Mouse (Mus musculus) G1E-ER4 (cell line): ENCODE results near the gene Mknk1. TPM values are rescaled to one million over a fixed set of nuclear protein-coding genes. Genes with fewer than 3 reads are reported as not detected.
A peak's percentile ranks its signal among the peaks of the same experiment; 100 is the strongest.

Experiments
- GATA1 ChIP-seq: IDR thresholded peaks from one replicate; pipeline ENCODE4 v1.8.0; 2012; ENCODE audit warnings: low read length, inconsistent platforms
- polyA plus RNA-seq: library from polyadenylated mRNA; stranded (reverse); fragments of >175 nt; gene quantifications from 2 replicates; pipeline ENCODE4 v1.2.3, GENCODE M21; 2012

Gene Mknk1
- 35.7 and 36.6 TPM in 2 replicates for polyA plus RNA-seq

DNA sequence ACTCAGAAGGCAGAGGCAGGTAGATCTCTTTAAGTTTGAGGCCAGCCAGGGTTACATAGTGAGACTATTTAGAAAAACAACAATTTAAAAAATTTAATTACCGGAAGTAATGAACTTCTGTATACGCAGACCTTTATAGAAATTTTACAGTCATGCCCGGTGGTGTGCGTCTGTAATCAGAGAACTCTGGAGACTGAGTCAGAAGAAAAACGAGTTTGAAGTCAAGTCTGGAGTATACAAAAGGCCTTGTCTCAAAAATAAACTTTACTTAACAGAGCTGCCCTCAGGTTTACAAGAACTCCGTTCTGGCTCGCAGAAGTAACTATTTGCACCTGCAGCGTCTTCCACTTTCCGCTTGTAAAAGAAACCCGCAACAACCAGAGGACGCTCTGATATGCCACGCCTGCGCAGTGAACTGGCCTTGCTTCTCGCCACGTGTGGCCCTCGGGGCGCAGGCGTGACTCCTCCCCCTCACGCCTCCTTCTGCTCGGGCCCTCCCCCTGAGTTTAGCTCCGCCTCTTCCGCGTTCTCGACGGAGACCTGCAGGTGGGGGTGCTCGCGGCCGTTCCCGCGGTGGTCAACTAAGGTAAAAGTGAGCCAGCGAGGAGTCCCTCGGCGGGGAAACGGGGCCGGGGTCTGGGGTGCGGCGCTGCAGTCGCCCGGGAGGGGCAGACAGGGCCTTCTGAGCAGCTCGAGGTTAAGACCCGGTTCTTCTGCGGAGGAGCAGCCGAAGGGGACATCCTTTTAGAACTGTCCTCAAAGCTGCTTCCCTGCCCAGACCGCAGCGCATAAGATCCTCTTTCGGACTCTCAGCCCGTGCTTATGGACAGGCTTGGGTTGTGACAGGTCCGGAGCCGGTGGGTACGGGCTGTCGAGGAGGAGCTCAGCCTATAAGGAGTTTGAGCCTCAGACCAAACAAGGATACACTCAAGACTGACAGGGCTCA is at the start of gene Mknk1:
Mknk1 (plus strand) TSS at position 503 of the 946 bp plus-strand sequence.
- TF ChIP-seq GATA1, result no peak

GRCm38 (mm10) chr4:115790864-115791263 is 48.1 kb upstream of the Mknk1 start:
- no peak for TF ChIP-seq GATA1

GRCm38 (mm10) chr4:115795360-115795759 is 43.6 kb upstream of the Mknk1 start:
- no peak for TF ChIP-seq GATA1

DNA sequence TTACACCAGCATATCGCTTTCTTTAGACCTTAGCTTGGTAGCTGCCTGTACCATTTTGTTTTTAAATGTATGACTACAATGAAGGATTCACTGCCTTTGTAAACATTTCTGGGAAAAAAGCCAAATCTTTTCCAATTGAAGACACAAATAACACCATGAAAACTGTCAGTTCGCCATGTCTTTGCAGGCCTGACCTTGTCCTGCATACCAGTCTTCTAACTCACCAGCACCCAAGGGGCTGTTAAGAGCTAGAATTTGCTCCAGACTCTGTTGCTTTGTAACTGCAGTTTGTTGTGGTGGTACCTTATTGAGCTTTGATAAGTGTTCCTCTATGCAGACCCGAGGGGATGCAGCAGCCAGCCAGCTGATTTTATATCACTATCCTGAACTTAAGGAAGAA is 39.0 kb upstream of the Mknk1 start:
- TF ChIP-seq GATA1, result no peak

GRCm38 (mm10) chr4:115812326-115812725 is 26.7 kb upstream of the Mknk1 start:
- no peak for TF ChIP-seq GATA1

- no peak for TF ChIP-seq GATA1
Observed at GRCm38 (mm10) chr4:115815606-115816005, 23.4 kb upstream of the Mknk1 start.

GRCm38 (mm10) chr4:115820199-115820598 is 18.8 kb upstream of the Mknk1 start:
- TF ChIP-seq GATA1, result no peak

DNA sequence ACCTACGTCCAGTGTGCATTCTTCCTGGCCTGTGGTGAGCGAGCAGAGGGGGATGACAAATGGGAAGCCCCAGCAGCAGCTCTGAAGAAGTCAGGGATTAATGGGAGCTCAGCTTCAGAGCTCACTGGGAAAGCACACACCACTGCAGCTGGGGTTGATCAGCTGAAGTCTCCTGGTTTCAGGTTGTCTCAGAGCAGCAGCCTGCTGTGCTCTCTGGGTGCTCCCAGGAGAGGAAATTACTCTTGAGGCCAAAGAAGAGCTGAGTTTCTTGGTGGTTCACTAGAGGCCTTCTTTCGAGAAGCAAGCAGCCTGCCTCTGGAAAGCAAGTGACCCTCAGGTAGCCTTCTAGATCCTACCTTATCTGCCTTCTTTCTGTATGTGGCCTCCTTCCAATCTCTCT is 18.1 kb upstream of the Mknk1 start:
- TF ChIP-seq GATA1, result no peak

DNA sequence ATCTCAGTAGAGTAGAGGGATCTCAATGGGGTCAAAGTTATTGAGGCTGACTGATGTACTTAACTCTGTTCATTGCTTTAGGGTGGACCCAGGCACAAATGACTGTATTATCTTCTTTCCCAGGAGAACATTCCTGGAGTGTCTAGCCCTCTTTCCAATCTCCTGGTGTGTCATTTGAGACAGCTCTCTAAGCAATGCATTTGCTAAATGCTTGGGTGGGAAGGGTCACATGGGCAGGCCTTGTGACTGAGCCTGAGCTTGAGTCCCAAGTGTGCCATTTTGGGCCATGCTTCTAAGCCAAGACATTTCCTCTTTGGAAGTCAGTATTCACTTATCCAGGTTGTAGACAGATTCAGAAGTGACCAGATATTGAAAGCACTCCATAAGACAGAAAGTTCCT is 17.6 kb upstream of the Mknk1 start:
- no peak for TF ChIP-seq GATA1

DNA sequence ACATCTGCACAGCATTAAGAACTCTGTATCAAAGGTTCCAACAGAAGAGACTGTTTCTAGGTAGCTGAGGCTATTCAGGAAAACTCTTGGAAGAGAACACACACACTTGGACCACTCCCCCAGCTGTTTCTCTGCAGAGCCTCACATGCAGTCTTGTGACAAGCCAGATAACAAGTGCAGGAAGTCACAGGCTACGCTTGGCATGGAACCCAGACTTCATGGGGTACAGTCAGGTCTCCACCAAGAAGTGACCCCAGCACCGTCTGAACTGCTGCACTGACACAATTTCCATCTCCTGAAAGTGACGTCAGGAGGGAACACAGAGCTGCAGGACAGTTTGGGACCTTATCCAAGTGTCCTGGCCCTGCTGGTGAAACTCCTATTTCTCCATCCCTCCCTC is 17.1 kb upstream of the Mknk1 start:
- no peak for TF ChIP-seq GATA1

DNA sequence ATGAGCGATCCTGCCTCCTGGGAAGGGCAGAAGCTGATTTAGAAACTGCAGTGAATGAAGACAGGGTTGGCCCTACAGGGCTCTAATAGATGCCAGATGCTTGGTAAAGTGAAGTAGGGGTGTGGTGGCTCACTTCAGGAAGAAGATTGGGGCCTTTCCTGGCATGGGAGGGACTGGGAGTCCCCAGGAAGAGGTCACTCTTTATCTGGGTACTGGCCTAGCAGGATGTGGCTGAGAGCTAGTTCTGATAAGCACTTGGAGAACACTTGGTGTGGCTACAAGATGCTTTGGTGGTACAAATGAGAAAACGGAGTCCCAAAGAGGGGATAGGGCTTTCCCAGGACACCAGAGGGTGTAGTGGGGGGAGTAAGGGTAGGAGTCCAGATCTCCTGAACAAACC is 14.8 kb upstream of the Mknk1 start:
- TF ChIP-seq GATA1, result peak; percentile 44

GRCm38 (mm10) chr4:115825271-115825670 is 13.7 kb upstream of the Mknk1 start:
- no peak for TF ChIP-seq GATA1

- no peak for TF ChIP-seq GATA1
Observed at GRCm38 (mm10) chr4:115827066-115827465, 11.9 kb upstream of the Mknk1 start.

GRCm38 (mm10) chr4:115827535-115827887 is 11.5 kb upstream of the Mknk1 start:
- no peak for TF ChIP-seq GATA1

GRCm38 (mm10) chr4:115827888-115828571 is 11.0 kb upstream of the Mknk1 start, which contains the start of gene Mob3c:
Mob3c (plus strand) TSS chr4:115828092.
- TF ChIP-seq GATA1, result no peak

DNA sequence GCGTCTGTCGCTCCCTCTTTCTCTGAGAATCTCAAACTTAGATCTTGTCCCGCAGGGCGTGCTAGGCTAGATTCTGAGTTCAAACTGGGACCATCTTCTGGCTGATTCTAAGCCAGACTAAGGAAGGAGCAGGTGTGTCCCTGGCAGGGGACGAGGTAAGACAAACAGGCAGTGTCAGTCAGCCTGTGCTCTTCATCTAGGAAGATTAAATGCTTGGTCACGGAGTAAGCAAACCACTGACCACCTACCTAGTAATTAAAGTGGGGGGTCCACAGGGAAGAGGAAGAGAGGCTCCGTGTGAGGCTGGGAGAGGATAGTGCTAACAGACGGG is 10.5 kb upstream of the Mknk1 start:
- TF ChIP-seq GATA1, result no peak

GRCm38 (mm10) chr4:115830491-115830890 is 8.5 kb upstream of the Mknk1 start:
- TF ChIP-seq GATA1, result no peak
